Mouse (Mus musculus): Measurements from ENCODE around the gene Spef1.

- TF ChIP-seq CTCF (IDR thresholded peaks at IDR 0.05; ENCODE audit: low read depth) (no peak), EP300 (optimal IDR thresholded peaks at IDR 0.05) (no peak)
These were observed 45.6 kb downstream of the Spef1 start for GRCm38 (mm10) chr2:131141336-131141986.

Data from stomach, postnatal 0 days (tissue).